Mouse (Mus musculus): ENCODE data around the gene Troap. TPM values are rescaled to one million over a fixed set of nuclear protein-coding genes. Genes with fewer than 3 reads are reported as not detected.

Gene Troap
- total and polyA plus RNA-seq, 3 experiments = 22.3 to 73.9 (median 58.2) TPM

GRCm38 (mm10) chr15:99096061-99096793, 21.9 kb downstream of the Troap start:
- H3K9me3 ChIP-seq (replicated peaks) = no peaks in the 10 kb centered on the region
- no peak overlapping the region for H3K4me3 ChIP-seq (ENCODE audit: low read depth, low read length)
- H3K27me3 ChIP-seq (ENCODE audit: insufficient read depth, low read length) = peaks cover 83% of the 10 kb centered on the region
- ATAC-seq (ENCODE audit: extremely low read depth, insufficient number of reproducible peaks, low FRiP score, poor library complexity, severe bottlenecking) (no peak), DNase-seq (ENCODE audit: low spot score) (no peak)
- H3K4me1 ChIP-seq (ENCODE audit: insufficient read depth, low read depth, low read length) = peaks cover 3% of the 10 kb centered on the region
- TF ChIP-seq GATA2 (IDR thresholded peaks at IDR 0.05; ENCODE audit: borderline replicate concordance, low read depth, low read length) (no peak), GATA1 (IDR thresholded peaks at IDR 0.05; ENCODE audit: borderline replicate concordance, low read length) (no peak), POLR2AphosphoS5 (IDR thresholded peaks at IDR 0.05; ENCODE audit: insufficient replicate concordance, low read depth, low read length) (no peak), CTCF (IDR thresholded peaks at IDR 0.05; ENCODE audit: low read depth, low read length) (no peak), TAL1 (conservative IDR thresholded peaks at IDR 0.05; ENCODE audit: low read depth, low read length) (no peak)
- H3K36me3 ChIP-seq (replicated peaks) = no peaks in the 10 kb centered on the region

GRCm38 (mm10) chr15:99096831-99097500, 22.6 kb downstream of the Troap start:
- no peaks in the 10 kb centered on the region for H3K9me3 ChIP-seq (replicated peaks)
- DNase-seq (ENCODE audit: low spot score) (no peak), ATAC-seq (ENCODE audit: extremely low read depth, insufficient number of reproducible peaks, low FRiP score, poor library complexity, severe bottlenecking) (no peak)
- H3K4me1 ChIP-seq (ENCODE audit: insufficient read depth, low read depth, low read length) = peaks cover 3% of the 10 kb centered on the region
- H3K4me3 ChIP-seq (ENCODE audit: low read depth, low read length) = no peak overlapping the region
- no peak for TF ChIP-seq GATA2 (IDR thresholded peaks at IDR 0.05; ENCODE audit: borderline replicate concordance, low read depth, low read length)
- TF ChIP-seq TAL1 (conservative IDR thresholded peaks at IDR 0.05; ENCODE audit: low read depth, low read length) = no peak
- TF ChIP-seq CTCF (IDR thresholded peaks at IDR 0.05; ENCODE audit: low read depth, low read length) = no peak
- no peak for TF ChIP-seq GATA1 (IDR thresholded peaks at IDR 0.05; ENCODE audit: borderline replicate concordance, low read length)
- no peak for TF ChIP-seq POLR2AphosphoS5 (IDR thresholded peaks at IDR 0.05; ENCODE audit: insufficient replicate concordance, low read depth, low read length)
- H3K36me3 ChIP-seq (replicated peaks) = no peaks in the 10 kb centered on the region
- peaks cover 85% of the 10 kb centered on the region for H3K27me3 ChIP-seq (ENCODE audit: insufficient read depth, low read length)

- no peak for ATAC-seq (ENCODE audit: extremely low read depth, insufficient number of reproducible peaks, low FRiP score, poor library complexity, severe bottlenecking)
- TF ChIP-seq CTCF (IDR thresholded peaks at IDR 0.05; ENCODE audit: low read depth, low read length) (no peak), TAL1 (conservative IDR thresholded peaks at IDR 0.05; ENCODE audit: low read depth, low read length) (no peak), POLR2AphosphoS5 (IDR thresholded peaks at IDR 0.05; ENCODE audit: insufficient replicate concordance, low read depth, low read length) (no peak), GATA2 (IDR thresholded peaks at IDR 0.05; ENCODE audit: borderline replicate concordance, low read depth, low read length) (no peak), GATA1 (IDR thresholded peaks at IDR 0.05; ENCODE audit: borderline replicate concordance, low read length) (no peak)
- Histone ChIP-seq H3K27me3 (ENCODE audit: insufficient read depth, low read length) (peaks cover 76% of the 10 kb centered on the region), H3K36me3 (replicated peaks) (no peaks in the 10 kb centered on the region), H3K4me3 (ENCODE audit: low read depth, low read length) (no peak overlapping the region), H3K4me1 (ENCODE audit: insufficient read depth, low read depth, low read length) (peaks cover 3% of the 10 kb centered on the region), H3K9me3 (replicated peaks) (no peaks in the 10 kb centered on the region)
- no peak for DNase-seq (ENCODE audit: low spot score)
Measured at GRCm38 (mm10) chr15:99097840-99098492, 23.6 kb downstream of the Troap start.

- Histone ChIP-seq H3K4me1 (ENCODE audit: insufficient read depth, low read depth, low read length) (peaks cover 2% of the 10 kb centered on the region), H3K36me3 (replicated peaks) (no peaks in the 10 kb centered on the region), H3K9me3 (replicated peaks) (no peaks in the 10 kb centered on the region), H3K4me3 (ENCODE audit: low read depth, low read length) (no peak overlapping the region), H3K27me3 (ENCODE audit: insufficient read depth, low read length) (peaks cover 70% of the 10 kb centered on the region)
- DNase-seq (ENCODE audit: low spot score) (no peak), ATAC-seq (ENCODE audit: extremely low read depth, insufficient number of reproducible peaks, low FRiP score, poor library complexity, severe bottlenecking) (no peak)
- no peak for TF ChIP-seq GATA1 (IDR thresholded peaks at IDR 0.05; ENCODE audit: borderline replicate concordance, low read length)
Measured at GRCm38 (mm10) chr15:99098493-99098861, 24.1 kb downstream of the Troap start.

- H3K4me1 ChIP-seq (ENCODE audit: insufficient read depth, low read depth, low read length) = no peaks in the 10 kb centered on the region; the same call in 1 of the 2 replicates
- DNase-seq (ENCODE audit: low spot score) = no peak
- no peak overlapping the region for H3K4me3 ChIP-seq (ENCODE audit: low read depth, low read length)
- H3K36me3 ChIP-seq (replicated peaks) = no peaks in the 10 kb centered on the region
- ATAC-seq (ENCODE audit: extremely low read depth, insufficient number of reproducible peaks, low FRiP score, poor library complexity, severe bottlenecking) = no peak
- H3K27me3 ChIP-seq (ENCODE audit: insufficient read depth, low read length) = peaks cover 66% of the 10 kb centered on the region
- TF ChIP-seq GATA2 (IDR thresholded peaks at IDR 0.05; ENCODE audit: borderline replicate concordance, low read depth, low read length) (no peak), CTCF (IDR thresholded peaks at IDR 0.05; ENCODE audit: low read depth, low read length) (peak; percentile 16; the same call in 1 of the 2 replicates)
- no peaks in the 10 kb centered on the region for H3K9me3 ChIP-seq (replicated peaks)
Measured at GRCm38 (mm10) chr15:99099139-99099556, 24.8 kb downstream of the Troap start.

GRCm38 (mm10) chr15:99099984-99100383, 25.6 kb downstream of the Troap start:
- ATAC-seq (ENCODE audit: extremely low read depth, insufficient number of reproducible peaks, low FRiP score, poor library complexity, severe bottlenecking) (no peak), DNase-seq (ENCODE audit: low spot score) (no peak)
- TF ChIP-seq POLR2AphosphoS5 (IDR thresholded peaks at IDR 0.05; ENCODE audit: insufficient replicate concordance, low read depth, low read length) (no peak), GATA2 (IDR thresholded peaks at IDR 0.05; ENCODE audit: borderline replicate concordance, low read depth, low read length) (no peak), CTCF (IDR thresholded peaks at IDR 0.05; ENCODE audit: low read depth, low read length) (no peak), TAL1 (conservative IDR thresholded peaks at IDR 0.05; ENCODE audit: low read depth, low read length) (no peak), GATA1 (IDR thresholded peaks at IDR 0.05; ENCODE audit: borderline replicate concordance, low read length) (no peak)
- Histone ChIP-seq H3K27me3 (ENCODE audit: insufficient read depth, low read length) (peaks cover 61% of the 10 kb centered on the region), H3K4me1 (ENCODE audit: insufficient read depth, low read depth, low read length) (no peaks in the 10 kb centered on the region; the same call in 1 of the 2 replicates), H3K36me3 (replicated peaks) (no peaks in the 10 kb centered on the region), H3K9me3 (replicated peaks) (no peaks in the 10 kb centered on the region), H3K4me3 (ENCODE audit: low read depth, low read length) (no peak overlapping the region)
